Mouse (Mus musculus) 416B (cell line): ENCODE results near the gene Zfp574.
"Not testable (repeated sequence)": the region's sequence is repeated elsewhere in the genome, so short reads cannot be mapped to it uniquely, and the experiment has no call there.

Source experiments
- DNase-seq: peaks from one replicate; pipeline ENCODE4 v3.0.0; 2011; ENCODE audit warnings: low read depth

Zfp574 gene

DNA sequence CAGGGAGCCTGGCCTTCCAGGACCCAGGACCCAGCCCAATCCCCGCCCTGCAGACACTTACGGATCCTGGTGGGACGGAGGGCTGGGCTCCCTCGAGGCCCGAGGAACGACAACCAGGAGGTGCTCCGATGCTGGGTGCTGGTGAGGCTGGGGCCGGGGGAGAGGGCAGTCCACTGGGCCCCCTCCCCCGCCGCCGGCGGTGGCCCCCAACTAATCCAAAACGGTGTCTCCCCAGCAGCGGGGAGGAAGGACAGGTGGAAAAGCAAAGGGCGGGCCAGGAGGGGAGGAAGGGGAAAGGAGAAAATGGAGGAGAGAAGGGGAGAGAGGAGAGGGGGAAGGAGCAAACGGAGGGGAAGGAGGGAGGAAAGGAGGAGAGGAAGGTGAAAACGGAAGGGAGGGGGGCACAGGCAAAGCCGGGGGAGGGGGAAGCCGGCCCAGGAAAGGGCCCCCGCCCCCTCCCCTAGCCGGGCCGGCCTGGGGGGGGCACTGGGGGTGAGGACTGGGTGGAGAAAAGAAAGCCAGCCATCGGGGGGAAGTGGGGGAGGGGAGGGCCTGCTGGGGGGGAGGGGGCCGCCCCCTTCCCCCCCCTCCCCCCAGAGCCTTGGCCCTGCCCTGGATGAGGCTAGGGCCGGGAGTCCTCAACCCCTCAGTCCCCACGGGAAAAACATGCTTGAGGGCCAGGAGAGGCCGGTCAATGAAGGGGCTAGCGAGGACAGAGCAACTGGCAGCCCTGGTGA, at the start of gene Zfp574, which contains the start of gene Grik5:
Gene Zfp574 (plus strand): TSS at position 589 of the 737 bp plus-strand sequence.
Gene Grik5 (minus strand): TSS at position 368 of the 737 bp plus-strand sequence.
- DNase-seq: no peak

DNA sequence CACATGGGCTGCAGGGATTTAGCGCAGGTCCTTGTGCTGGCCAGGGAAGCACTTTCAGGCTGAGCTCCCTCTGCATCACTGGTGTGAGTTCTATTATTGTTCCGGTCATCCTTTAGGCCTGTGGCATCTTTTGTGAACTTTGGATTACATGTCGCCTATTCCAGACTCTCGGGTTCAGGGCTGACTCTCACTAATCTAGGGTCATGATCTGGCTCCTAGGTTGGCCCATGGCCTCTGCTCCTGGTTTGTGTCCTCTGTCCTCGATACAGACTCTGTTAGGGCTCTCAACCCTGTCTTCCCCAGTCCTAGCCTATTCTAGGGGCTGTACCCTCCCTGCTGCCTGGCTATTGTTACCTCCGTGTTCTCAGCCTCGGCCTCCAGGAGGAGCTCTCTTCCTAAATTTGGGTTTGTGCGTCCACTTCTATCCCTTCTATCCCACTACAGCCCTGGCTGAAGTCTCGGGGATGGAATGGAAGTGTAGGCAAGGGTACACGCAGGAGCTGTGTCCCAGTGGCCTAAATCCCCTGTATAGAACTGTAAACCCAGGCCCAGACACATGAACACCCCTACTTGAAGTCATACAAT, 46.4 kb upstream of the Zfp574 start:
- DNase-seq: peak; percentile 31

DNA sequence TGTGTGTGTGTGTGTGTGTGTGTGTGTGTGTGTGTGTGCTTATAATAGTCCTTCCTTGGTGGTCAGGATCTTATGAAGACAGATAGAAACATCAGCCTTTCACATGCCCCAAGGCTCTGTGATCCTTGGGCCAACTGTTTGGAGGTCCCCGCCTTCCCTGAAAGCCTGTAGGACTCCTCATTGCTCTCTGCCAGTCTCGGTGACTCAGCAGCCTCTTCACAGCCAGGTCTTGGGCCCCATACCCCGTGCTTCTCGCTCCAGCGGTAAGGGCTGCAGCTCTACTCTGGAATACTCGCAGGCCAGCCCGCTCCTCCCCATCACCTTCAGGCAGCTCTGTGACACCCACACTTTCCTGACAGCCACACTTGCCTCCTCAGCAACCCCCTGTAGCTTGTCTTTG, 45.9 kb upstream of the Zfp574 start:
- peak; percentile 39 for DNase-seq

DNA sequence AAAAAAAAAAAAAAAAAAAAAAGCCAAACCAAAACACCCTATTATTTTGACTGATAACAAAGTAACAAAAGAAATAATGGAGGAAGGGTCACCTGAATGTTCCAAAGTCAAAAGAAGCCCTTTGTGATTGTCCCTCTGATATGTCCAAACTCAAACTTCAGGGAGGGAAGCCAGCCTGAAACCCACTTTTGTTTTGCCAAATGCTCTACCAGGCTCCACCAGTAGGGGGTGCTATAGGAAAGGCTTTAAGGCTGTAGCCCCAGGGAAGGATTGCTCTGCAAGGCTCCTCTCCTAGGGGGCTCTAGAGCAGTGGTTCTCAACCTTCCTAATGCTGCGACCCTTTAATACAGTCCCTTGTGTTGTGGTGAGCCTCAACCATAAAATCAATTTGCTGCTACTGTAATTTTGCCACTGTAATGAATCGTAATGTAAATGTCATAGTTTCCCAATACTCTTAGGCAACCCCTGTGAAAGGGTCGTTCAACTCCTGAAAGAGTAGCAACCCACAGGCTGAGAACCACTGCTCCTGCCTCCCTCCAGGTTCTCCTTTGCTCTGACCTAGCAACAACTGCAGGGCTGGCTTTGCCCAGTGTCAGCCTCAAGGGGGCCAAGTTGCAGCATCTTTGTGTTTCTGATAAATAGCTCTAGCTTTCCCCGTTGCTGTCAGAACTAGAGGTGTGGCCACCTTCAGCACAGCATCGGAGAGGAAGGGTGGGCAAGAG, 42.2 kb upstream of the Zfp574 start:
- DNase-seq: peak; percentile 81

DNA sequence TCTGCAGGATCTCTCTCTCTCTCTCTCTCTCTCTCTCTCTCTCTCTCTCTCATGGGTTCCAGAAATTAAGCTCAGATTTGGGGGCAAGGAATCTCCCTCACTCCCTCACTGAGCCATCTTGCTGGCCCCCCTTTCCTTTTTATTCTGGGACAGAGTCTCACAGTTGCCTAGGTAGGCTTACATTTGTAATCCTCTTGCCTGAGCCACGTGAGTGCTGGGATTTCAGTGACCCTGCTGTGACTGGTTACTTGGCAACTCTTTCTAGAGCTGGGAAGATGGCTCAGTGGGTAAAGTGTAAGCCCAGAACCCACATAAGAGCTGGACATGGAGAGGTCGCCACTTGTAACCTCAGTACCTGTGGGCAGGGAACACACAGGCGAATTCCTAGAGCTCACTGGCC, 40.8 kb upstream of the Zfp574 start:
- no peak for DNase-seq

- DNase-seq: no peak
Measured at GRCm38 (mm10) chr7:25034796-25035195, 37.6 kb upstream of the Zfp574 start.

DNA sequence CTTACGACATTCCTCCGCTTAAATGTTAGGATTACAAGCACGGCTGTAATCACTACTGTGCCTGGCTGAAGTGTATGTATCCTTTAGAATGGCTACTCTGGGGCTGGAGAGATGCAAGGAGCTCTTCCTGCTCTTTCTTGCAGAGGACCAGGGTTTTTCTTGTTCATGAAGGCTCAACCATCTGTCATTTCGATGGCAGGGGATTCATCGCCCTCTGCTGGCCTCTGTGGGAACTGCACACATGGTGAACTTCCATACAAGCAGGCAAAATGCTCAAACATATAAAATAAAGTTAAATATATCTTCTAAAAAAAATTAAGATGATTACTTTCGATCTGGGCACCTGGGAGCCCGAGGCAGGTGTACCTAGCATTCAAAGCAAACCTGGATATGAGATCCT, 36.5 kb upstream of the Zfp574 start:
- DNase-seq: peak; percentile 71

DNA sequence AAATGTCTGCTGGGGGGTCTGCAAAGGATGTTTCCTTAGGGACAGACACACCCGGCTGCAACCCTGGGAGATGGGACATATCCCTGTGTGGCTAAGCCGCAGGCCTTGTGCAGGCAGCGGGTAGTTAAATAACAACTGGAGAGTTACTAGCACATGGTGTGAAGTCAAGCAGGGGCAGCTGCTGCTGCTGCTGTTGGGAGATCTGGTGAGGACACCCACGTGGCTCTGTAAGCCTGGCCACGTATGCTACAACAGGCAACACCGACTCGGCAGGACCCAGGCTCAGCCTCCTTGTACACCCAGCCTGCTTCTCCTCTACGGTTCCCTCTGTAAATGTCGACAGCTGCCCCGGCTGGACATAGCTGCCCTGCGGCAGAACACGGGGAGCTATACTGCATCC, 30.4 kb upstream of the Zfp574 start:
- no peak for DNase-seq

DNA sequence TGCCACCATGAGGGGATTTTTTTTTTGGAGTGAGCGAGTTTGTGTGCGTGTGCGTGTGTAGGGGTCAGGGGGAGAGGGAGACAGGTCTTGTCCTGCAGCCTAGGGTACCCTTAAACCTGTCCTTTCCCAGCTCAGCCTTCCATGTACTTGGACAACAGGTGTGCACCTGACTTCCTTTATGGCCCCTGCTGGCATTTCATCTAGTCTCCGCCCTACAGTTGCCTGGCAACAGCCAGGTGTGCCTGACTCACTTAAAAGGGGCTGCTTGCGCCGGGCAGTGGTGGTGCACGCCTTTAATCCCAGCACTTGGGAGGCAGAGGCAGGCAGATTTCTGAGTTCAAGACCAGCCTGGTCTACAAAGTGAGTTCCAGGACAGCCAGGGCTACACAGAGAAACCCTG, 27.8 kb upstream of the Zfp574 start:
- DNase-seq: not testable (repeated sequence)

GRCm38 (mm10) chr7:25047363-25047762, 25.0 kb upstream of the Zfp574 start:
- peak; percentile 50 for DNase-seq

DNA sequence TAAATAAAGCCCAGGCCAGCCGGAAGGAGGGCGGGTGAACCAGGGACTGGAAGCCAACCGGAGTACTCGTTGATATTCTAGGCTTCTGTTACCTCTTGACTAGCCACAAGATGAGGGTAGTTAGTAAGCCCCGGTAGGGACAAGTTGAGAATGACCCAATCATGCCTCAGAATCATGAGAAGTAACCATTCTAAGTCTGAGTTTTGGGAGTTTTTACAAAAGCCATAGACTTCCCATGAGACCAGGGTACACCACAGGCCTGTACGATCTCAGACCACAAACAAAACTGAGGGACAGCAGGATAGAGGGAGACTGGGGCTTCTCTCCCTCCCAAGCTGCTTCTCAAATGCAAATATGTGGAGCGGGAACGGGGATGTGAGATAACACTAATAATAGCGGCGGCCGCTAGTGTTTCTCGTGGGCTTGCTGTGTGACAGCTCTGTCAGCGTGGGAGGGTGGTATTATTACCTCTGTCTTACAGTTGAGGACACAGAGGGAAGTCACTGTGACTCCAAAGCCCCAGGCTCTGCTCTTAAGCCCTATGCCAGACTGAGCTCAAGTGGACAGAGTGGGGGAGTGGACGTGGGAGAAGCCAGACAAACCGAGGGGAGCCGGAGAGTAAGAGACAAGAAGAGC, 23.0 kb upstream of the Zfp574 start:
- DNase-seq: no peak

DNA sequence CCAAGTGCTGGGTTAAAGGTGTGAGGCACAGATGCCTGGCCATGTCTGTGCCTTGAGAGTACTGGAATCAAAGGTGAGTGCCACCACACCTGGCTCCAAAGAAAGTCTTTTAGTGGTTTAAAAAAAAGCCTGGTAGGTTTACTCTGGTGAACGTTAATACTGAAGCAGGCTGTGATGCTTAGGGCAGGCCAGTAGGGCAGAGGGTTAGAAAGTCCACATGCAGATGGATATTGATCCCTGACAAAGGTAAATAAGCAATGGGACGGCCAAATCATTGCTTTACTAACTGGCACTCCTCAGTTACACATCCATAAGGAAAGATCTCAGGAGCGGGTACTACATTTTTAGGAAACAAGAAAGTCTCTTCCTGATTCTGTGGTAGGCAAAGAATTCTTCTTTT, 19.8 kb upstream of the Zfp574 start:
- no peak for DNase-seq

- DNase-seq: no peak
Measured at GRCm38 (mm10) chr7:25056951-25057350, 15.4 kb upstream of the Zfp574 start.

DNA sequence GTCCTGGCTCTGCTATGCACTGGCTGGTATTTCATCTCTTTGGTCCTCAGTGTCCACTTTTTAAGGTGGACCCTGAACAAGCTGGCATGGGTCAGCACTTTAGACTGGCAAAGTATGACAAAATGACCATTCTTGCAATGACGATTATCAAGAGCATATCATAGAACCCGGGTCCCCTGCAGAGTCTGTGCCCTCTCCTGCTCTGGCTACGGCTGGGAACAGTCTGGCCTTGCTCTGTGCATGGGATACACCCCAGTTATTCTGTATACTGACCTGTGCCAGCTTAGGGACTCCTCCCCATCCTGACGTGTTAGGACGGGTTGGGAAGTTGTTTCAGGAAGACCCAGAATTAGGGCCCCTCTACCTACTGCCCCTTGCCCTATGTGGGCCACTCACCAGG, 14.5 kb upstream of the Zfp574 start:
- DNase-seq: no peak

DNA sequence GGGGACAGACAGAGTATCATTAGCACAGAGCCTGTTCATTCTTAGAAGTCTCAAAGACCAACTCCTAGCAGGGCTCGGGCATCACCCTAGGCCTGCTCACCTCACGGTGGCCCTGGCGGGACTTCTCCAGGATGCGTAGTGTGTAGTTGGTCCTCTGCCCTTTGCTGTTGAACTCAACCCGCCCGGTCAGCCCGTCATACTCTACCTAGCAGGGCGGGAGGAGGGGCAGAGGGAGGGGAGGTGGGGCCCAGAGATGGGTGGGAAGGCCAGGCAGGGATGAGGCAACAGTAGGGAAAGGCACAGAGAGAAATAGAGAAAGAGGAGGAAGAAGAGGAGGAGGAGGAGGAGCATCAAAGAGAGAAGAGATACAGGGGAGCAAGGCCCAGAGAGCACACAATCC, 14.0 kb upstream of the Zfp574 start:
- no peak for DNase-seq

DNA sequence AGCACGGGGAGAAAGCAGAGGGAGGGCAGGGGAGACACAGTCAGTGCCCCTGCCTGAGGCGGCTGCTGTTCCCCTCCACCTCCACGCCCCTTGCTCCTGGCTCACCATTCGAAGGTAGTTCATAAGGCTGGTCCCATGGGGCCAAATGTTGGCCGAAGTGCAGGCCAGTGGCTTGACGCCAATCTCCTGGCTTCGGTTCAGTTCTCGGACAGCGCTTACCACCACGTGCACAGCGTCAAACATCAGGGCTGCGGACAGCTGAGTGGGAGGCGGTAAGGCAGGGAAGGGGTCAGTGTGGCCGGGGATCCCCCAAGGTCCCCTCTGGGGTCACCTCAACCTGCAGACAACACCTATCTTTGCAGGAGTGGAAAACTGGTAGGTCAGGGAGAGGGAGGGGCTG, 13.5 kb upstream of the Zfp574 start:
- no peak for DNase-seq

DNA sequence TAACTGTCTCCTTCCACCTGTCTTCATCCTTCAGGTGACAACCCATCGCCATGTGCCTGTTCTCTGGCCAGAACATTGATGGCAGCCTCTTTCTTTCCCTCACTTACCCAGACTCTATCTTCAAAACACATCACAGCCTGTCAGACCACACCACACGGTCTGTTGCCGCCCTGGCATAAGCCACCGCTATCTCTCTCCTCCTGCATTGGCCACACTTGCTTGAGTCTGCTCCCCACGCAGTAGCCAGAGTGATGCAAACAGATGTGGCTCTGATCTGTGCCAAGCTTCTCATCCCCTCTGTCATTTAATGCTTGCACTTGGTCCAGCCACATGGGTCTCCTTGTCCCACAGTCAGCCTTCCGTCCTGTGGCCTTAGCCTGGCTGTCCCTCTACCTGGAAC, 9.0 kb upstream of the Zfp574 start:
- DNase-seq: no peak

DNA sequence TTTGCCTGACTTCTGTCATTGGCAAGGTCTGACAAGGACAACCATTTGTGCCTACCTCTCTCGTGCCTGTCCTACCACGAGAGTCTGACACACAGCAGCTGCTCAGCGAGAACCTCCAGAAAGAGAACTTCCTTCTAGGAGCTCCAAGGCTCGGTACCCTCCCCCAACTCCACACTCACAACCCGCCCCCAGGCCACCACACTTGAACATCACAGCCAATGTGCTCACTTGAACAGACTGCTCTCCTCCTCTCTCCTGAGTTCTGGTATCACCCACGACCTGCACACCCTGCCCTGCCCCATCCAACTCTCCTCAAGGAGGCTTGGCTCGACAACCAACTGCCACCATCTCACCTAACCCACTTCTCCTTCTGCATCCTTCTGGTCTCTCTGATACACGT, 8.5 kb upstream of the Zfp574 start:
- no peak for DNase-seq

GRCm38 (mm10) chr7:25067338-25067737, 5.0 kb upstream of the Zfp574 start:
- DNase-seq: no peak

GRCm38 (mm10) chr7:25067909-25068656, 4.3 kb upstream of the Zfp574 start:
- no peak for DNase-seq

DNA sequence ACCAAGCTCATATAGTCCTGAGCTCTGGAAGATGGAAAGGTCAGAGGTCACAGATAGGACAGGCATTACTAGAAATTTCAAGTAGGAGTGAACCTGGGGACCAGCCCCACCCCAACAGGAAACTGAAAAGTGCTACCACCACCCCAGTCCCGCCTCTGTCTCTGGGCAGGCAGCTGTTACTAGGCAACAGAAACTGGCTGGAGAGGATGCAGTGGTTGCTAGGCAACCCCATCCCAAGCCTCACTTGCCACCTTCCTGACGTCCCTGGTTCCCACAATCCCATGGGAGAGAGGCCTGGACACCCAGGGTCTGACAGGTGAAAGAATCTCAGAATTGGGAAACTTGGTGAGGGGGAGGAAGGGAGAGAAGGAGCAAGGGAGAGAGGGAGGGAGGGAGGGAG, 3.6 kb upstream of the Zfp574 start:
- no peak for DNase-seq
